Mouse (Mus musculus) CD4-positive helper T cell, adult 2 months (primary cell): Measurements from ENCODE around the gene Mlh3.

Experiments
- DNase-seq: peaks from one replicate; pipeline ENCODE4 v3.0.0-alpha.2; 2012; ENCODE audit warnings: low read depth, missing footprints, low spot score

Gene Mlh3

GRCm38 (mm10) chr12:85280845-85281651 is 10.6 kb upstream of the Mlh3 start:
- DNase-seq: peak; percentile 17

GRCm38 (mm10) chr12:85280105-85280844 is 9.9 kb upstream of the Mlh3 start:
- DNase-seq: peak; percentile 95

- DNase-seq: no peak
Measured at GRCm38 (mm10) chr12:85279396-85280080, 9.1 kb upstream of the Mlh3 start.

- DNase-seq: peak; percentile 39
Measured at GRCm38 (mm10) chr12:85278919-85279318, 8.5 kb upstream of the Mlh3 start.

- no peak for DNase-seq
Measured at GRCm38 (mm10) chr12:85276273-85276672, 5.9 kb upstream of the Mlh3 start.

- no peak for DNase-seq
Measured at GRCm38 (mm10) chr12:85273508-85273907, 3.1 kb upstream of the Mlh3 start.

- no peak for DNase-seq
Measured at GRCm38 (mm10) chr12:85271843-85272206, 1.4 kb upstream of the Mlh3 start.

GRCm38 (mm10) chr12:85271132-85271842 is 888 bp upstream of the Mlh3 start:
- no peak for DNase-seq

- no peak for DNase-seq
Measured at GRCm38 (mm10) chr12:85269821-85270220, 578 bp downstream of the Mlh3 start.

GRCm38 (mm10) chr12:85266248-85266647 is 4.2 kb downstream of the Mlh3 start:
- DNase-seq: no peak

- no peak for DNase-seq
Measured at GRCm38 (mm10) chr12:85264940-85265339, 5.5 kb downstream of the Mlh3 start.

GRCm38 (mm10) chr12:85264531-85264930 is 5.9 kb downstream of the Mlh3 start:
- DNase-seq: no peak

- DNase-seq: no peak
Measured at GRCm38 (mm10) chr12:85263190-85263589, 7.2 kb downstream of the Mlh3 start.

GRCm38 (mm10) chr12:85262489-85262888 is 7.9 kb downstream of the Mlh3 start:
- DNase-seq: no peak

GRCm38 (mm10) chr12:85257008-85257639 is 13.3 kb downstream of the Mlh3 start:
- DNase-seq: peak; percentile 39

GRCm38 (mm10) chr12:85256074-85256751 is 14.2 kb downstream of the Mlh3 start:
- DNase-seq: no peak

GRCm38 (mm10) chr12:85252083-85252482 is 18.3 kb downstream of the Mlh3 start:
- DNase-seq: no peak

GRCm38 (mm10) chr12:85237553-85237952 is 32.8 kb downstream of the Mlh3 start:
- no peak for DNase-seq

- no peak for DNase-seq
Measured at GRCm38 (mm10) chr12:85233376-85234358, 36.7 kb downstream of the Mlh3 start.
